Mouse (Mus musculus) brain, adult 2 months (tissue): ENCODE data around the gene Srsf1.

Source experiments
- DNase-seq: peaks from one replicate; pipeline ENCODE4 v3.0.0; 2011; ENCODE audit warnings: low read depth, low spot score

The Srsf1 gene

GRCm38 (mm10) chr11:88071113-88071512 is 23.9 kb downstream of the Srsf1 start:
- DNase-seq, result no peak

- DNase-seq, result no peak
Measured at GRCm38 (mm10) chr11:88073343-88073875, 26.2 kb downstream of the Srsf1 start.

- DNase-seq, result no peak
Measured at GRCm38 (mm10) chr11:88075701-88076100, 28.5 kb downstream of the Srsf1 start.

GRCm38 (mm10) chr11:88076394-88076793 is 29.2 kb downstream of the Srsf1 start:
- peak; percentile 61 for DNase-seq

- no peak for DNase-seq
Measured at GRCm38 (mm10) chr11:88083699-88084098, 36.5 kb downstream of the Srsf1 start.

DNA sequence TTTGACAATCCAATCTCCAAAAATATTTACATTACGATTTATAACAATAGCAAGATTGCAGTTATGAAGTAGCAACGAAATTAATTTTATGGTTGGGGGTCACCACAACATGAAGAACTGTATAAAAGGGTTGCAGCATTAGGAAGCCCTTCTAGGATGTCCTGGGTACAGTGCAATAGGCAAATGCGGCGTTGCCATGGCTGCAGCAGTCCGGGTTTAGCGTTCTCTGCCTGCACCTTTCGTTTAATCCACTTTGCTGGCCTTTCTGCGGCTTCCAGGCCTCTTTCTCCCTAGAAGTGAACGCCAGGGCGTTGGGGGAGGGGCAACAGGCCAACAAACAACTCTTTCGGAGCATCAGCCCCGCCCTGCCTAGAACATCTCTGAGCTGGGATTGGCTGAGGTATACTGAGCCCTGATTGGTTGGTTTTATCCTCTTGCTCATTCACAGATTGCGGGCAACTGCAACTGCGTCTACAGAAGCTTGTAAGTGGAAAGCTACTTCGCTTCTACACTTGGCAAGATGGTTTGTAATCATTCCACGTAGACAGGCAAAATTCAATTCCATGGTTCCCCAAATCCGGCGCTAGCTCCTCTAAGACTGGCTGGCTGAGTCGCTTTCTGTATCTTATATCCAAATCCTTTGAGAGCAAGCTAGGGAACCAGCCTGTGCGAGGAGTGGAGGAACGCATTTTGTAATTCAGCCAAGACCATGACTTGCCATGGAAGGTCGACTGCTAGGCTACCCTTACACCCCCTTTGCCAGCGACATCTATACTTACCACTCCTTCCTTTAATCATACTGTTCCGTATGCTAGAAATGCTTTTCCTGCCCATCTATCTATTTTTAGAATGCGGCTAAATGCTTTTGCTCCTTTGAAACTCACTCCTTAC is 39.8 kb downstream of the Srsf1 start:
- peak; percentile 99 for DNase-seq

- DNase-seq, result no peak
Measured at GRCm38 (mm10) chr11:88089150-88089549, 42.0 kb downstream of the Srsf1 start.

DNA sequence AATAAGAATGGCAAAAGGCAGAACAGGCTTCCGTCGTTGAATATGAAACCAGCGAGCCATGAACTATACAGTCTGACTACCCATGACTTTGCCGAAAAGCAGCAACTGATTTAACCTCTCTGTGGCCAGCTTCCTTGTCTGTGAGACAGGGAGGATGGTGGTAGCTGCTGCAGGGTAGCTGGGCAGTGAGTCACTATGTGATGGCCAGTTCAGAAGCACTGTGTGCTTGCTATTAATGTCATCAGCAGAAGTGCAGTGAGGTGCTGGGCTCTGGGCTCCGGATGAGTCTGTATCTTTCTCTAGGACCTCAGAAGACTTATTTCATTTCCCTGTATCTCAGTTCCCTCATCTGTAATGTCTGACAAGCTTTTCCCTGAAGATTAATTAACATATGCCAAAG is 43.1 kb downstream of the Srsf1 start:
- DNase-seq, result no peak

DNA sequence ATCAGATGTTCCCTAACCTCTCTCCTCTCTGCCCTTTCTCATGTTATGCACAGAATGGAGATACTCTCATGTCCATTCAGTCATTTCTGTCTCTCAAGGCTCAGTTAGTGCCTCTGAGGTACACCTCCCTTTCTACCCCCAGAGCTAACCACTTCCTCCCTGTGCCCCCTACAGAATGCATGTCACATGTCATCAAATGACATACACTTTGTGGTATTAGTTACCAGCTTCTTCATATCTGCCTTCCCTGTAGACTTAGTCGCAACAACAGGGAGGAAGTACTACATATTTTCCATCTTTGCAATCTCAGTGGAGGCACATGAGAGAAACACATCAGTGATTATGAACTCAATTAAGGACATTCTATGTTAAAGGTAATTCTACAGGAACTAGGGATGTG is 44.8 kb downstream of the Srsf1 start:
- no peak for DNase-seq

DNA sequence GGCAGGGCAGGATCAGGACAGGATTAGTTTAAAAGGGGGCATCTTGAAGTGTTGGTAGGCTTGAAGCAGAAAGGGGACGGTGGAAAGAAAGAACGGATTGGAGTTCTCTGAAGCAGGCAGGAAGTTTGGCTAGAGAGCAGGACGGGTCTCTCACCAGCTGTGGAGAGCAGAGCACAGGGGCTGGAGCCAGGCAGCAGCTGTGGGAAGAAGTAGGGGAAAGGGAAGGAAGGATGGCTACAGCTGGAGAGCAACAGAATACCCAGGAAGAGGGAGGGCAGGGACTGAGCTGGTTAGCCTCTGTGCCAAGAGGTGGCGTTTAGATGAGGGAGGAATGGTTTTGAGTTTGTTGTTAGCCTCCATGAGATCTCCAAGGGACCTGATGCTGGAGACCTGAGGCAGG is 50.0 kb downstream of the Srsf1 start:
- DNase-seq, result peak; percentile 44

GRCm38 (mm10) chr11:88098021-88098729 is 51.0 kb downstream of the Srsf1 start, which contains the start of gene Cuedc1:
Gene Cuedc1, plus strand, starts transcription at chr11:88098058.
- DNase-seq, result no peak

DNA sequence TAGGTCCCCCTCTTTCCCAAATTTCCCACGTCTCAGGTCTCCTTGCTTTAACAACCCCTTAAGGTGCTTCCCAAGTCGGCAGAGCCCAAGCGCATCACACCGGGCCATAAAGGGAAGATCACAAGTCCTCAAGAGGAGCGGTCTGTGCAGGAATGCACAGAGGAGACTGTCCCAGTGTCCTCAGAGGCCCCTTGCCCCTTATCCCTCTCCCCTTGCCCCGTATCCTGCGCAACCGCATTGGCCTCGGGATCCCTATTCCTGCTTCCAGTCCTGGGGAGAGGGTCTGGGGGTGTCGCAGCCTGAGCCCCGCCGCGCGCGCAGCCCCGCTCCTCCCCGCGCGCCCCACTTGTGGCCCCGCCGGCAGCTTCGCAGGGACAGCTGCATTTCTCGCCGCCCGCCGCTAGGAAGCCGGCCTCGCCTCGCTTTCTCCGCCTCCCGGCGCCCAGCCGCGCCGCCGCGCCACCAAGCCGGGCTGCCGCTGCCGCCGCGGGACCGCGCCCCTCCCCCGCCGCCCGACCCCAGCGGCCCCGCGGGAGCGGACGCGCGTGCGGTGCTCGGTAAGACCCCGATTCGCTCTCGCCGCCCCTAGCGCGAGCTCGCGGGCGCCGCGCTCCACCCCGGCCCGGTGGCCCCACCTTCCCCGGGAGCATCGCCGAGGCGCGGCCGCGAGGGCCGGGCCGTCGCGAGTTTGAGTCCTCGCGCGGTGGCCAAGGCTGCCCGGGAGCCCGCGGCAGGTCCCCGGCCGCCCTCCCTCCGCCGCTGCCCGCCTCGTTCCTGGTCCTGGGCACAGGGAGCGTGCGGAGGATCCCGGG is 51.8 kb downstream of the Srsf1 start:
- peak; percentile 81 for DNase-seq

- DNase-seq, result peak; percentile 32
Measured at GRCm38 (mm10) chr11:88099599-88100023, 52.4 kb downstream of the Srsf1 start.

GRCm38 (mm10) chr11:88100170-88100569 is 53.0 kb downstream of the Srsf1 start:
- no peak for DNase-seq
